Mouse (Mus musculus) lung, embryonic 14.5 days (tissue): Measurements from ENCODE around the gene BC025920. TPM values are rescaled to one million over a fixed set of nuclear protein-coding genes. Genes with fewer than 3 reads are reported as not detected.
"Not testable (repeated sequence)": the region's sequence is repeated elsewhere in the genome, so short reads cannot be mapped to it uniquely, and the experiment has no call there.

Experiments
- ATAC-seq: fragments of 200-750 bp; cut with Nextera tagmentation; 2 replicates; pipeline ENCODE4 v1.8.0; 2017; ENCODE audit warnings: mild to moderate bottlenecking, moderate TSS enrichment, moderate library complexity; ENCODE audit not compliant: insufficient read depth
- DNase-seq: peaks from one replicate; pipeline ENCODE4 v3.0.0-alpha.2; 2015
- H3K27ac ChIP-seq: fragments of 300-500 bp; sonication (generic); 2 replicates; pipeline ENCODE4 v1.5.1; 2014; ENCODE audit warnings: low read depth, mild to moderate bottlenecking, moderate library complexity
- H3K27me3 ChIP-seq: fragments of 300-500 bp; sonication (generic); 2 replicates; pipeline ENCODE4 v1.6.1; 2014; ENCODE audit warnings: low read length, control low read depth; ENCODE audit not compliant: insufficient read depth
- H3K36me3 ChIP-seq: fragments of 300-500 bp; sonication (generic); 2 replicates; pipeline ENCODE4 v1.6.1; 2014; ENCODE audit warnings: control low read depth; ENCODE audit not compliant: insufficient read depth
- H3K4me1 ChIP-seq: fragments of 300-500 bp; sonication (generic); 2 replicates; pipeline ENCODE4 v1.6.1; 2014; ENCODE audit warnings: antibody characterized with exemption, control low read depth; ENCODE audit not compliant: insufficient read depth
- H3K4me2 ChIP-seq: fragments of 300-500 bp; sonication (generic); 2 replicates; pipeline ENCODE4 v1.6.1; 2014; ENCODE audit warnings: mild to moderate bottlenecking
- H3K4me3 ChIP-seq: fragments of 300-500 bp; sonication (generic); 2 replicates; pipeline ENCODE4 v1.5.1; 2014; ENCODE audit warnings: low read depth, low read length
- H3K9ac ChIP-seq: fragments of 300-500 bp; sonication (generic); 2 replicates; pipeline ENCODE4 v1.6.1; 2014
- H3K9me3 ChIP-seq: fragments of 300-500 bp; sonication (generic); 2 replicates; pipeline ENCODE4 v1.6.1; 2016; ENCODE audit warnings: low read depth, low read length, control low read depth
- CTCF ChIP-seq: IDR thresholded peaks from 2 replicates; pipeline ENCODE4 v1.5.1; 2016; ENCODE audit warnings: antibody characterized with exemption, low read depth
- WGBS: fragments of 180-500 bp; shearing (Covaris S2); extraction: QIAGEN DNeasy Blood & Tissue Kit; methylation state at CpG from one replicate; pipeline ENCODE4 v1.1.7; 2014; 5-methylcytosine and 5-hydroxymethylcytosine counted together
- polyA plus RNA-seq: library from polyadenylated mRNA; unstranded; fragments of >200 nt; fragmentation: Nextera tagmentation; extraction: Ambion mirVana; gene quantifications from 2 replicates; pipeline ENCODE4 v1.2.1, GENCODE M21; 2014

Gene BC025920
- polyA plus RNA-seq, 1 experiment from 2014 or later: 0.61 TPM

GRCm38 (mm10) chr10:81642648-81643448 lies 36.8 kb downstream of the BC025920 start:
- H3K36me3 ChIP-seq: no peaks in the 10 kb centered on the region
- peak overlapping the region; percentile 92 for H3K4me2 ChIP-seq
- peak; percentile 53; the same call in 1 of the 2 replicates for ATAC-seq
- no peak for TF ChIP-seq CTCF
- H3K9ac ChIP-seq: peak overlapping the region; percentile 94
- H3K27me3 ChIP-seq: no peaks in the 10 kb centered on the region
- peak overlapping the region; percentile 67 for H3K4me3 ChIP-seq
- H3K27ac ChIP-seq: peak overlapping the region; percentile 95
- peak; percentile 11 for DNase-seq
- WGBS: 17% methylated on average over 24 of the region's 24 CpGs
- no peaks in the 10 kb centered on the region for H3K9me3 ChIP-seq
- H3K4me1 ChIP-seq: 0 out of 2 replicates have a peak, but pooled peaks cover 5% of the 10 kb centered on the region

- H3K4me2 ChIP-seq: peak overlapping the region; percentile 92
- peak overlapping the region; percentile 94 for H3K9ac ChIP-seq
- peak overlapping the region; percentile 95 for H3K27ac ChIP-seq
- H3K27me3 ChIP-seq: no peaks in the 10 kb centered on the region
- WGBS: under 1% methylated on average over 73 of the region's 75 CpGs
- H3K4me1 ChIP-seq: 0 out of 2 replicates have a peak, but pooled peaks cover 5% of the 10 kb centered on the region
- DNase-seq (peak; percentile 98), ATAC-seq (peak; percentile 91)
- H3K9me3 ChIP-seq: no peaks in the 10 kb centered on the region
- peak overlapping the region; percentile 67 for H3K4me3 ChIP-seq
- no peaks in the 10 kb centered on the region for H3K36me3 ChIP-seq
- TF ChIP-seq CTCF: peak; percentile 56
These were observed 37.5 kb downstream of the BC025920 start for GRCm38 (mm10) chr10:81643449-81644055.

GRCm38 (mm10) chr10:81644162-81644561 lies 38.1 kb downstream of the BC025920 start:
- peak overlapping the region; percentile 92 for H3K4me2 ChIP-seq
- peak overlapping the region; percentile 67 for H3K4me3 ChIP-seq
- H3K27ac ChIP-seq: peak overlapping the region; percentile 95
- H3K4me1 ChIP-seq: 0 out of 2 replicates have a peak, but pooled peaks cover 5% of the 10 kb centered on the region
- ATAC-seq (peak; percentile 6; the same call in 1 of the 2 replicates), DNase-seq (peak; percentile 14)
- TF ChIP-seq CTCF: no peak
- no peaks in the 10 kb centered on the region for H3K27me3 ChIP-seq
- peak overlapping the region; percentile 94 for H3K9ac ChIP-seq
- WGBS: 43% methylated on average over 2 of the region's 2 CpGs
- no peaks in the 10 kb centered on the region for H3K36me3 ChIP-seq
- no peaks in the 10 kb centered on the region for H3K9me3 ChIP-seq

- H3K27me3 ChIP-seq: no peaks in the 10 kb centered on the region
- no peak overlapping the region for H3K9ac ChIP-seq
- WGBS: 82% methylated on average over 18 of the region's 18 CpGs
- H3K4me3 ChIP-seq: no peak overlapping the region
- 0 out of 2 replicates have a peak, but pooled peaks cover 5% of the 10 kb centered on the region for H3K4me1 ChIP-seq
- H3K36me3 ChIP-seq: no peaks in the 10 kb centered on the region
- DNase-seq (no peak), ATAC-seq (no peak)
- no peak for TF ChIP-seq CTCF
- H3K4me2 ChIP-seq: peak overlapping the region; percentile 92
- no peak overlapping the region for H3K27ac ChIP-seq
- no peaks in the 10 kb centered on the region for H3K9me3 ChIP-seq
These were observed 38.6 kb downstream of the BC025920 start for GRCm38 (mm10) chr10:81644716-81645115.

- no peak overlapping the region for H3K9ac ChIP-seq
- no peak for DNase-seq
- H3K4me1 ChIP-seq: 0 out of 2 replicates have a peak, but pooled peaks cover 5% of the 10 kb centered on the region
- H3K9me3 ChIP-seq: no peaks in the 10 kb centered on the region
- no peak overlapping the region for H3K4me2 ChIP-seq
- WGBS: 90% methylated on average over 4 of the region's 4 CpGs
- no peak overlapping the region for H3K27ac ChIP-seq
- H3K4me3 ChIP-seq: no peak overlapping the region
- ATAC-seq: no peak
- no peaks in the 10 kb centered on the region for H3K36me3 ChIP-seq
- H3K27me3 ChIP-seq: no peaks in the 10 kb centered on the region
- no peak for TF ChIP-seq CTCF
These were observed 39.3 kb downstream of the BC025920 start for GRCm38 (mm10) chr10:81645391-81645790.

- H3K36me3 ChIP-seq: no peaks in the 10 kb centered on the region
- ATAC-seq (no peak), DNase-seq (no peak)
- H3K27ac ChIP-seq: no peak overlapping the region
- H3K4me1 ChIP-seq: 0 out of 2 replicates have a peak, but pooled peaks cover 5% of the 10 kb centered on the region
- H3K9me3 ChIP-seq: no peaks in the 10 kb centered on the region
- no peak overlapping the region for H3K9ac ChIP-seq
- H3K27me3 ChIP-seq: no peaks in the 10 kb centered on the region
- WGBS: 74% methylated on average over 7 of the region's 7 CpGs
- TF ChIP-seq CTCF: no peak
- H3K4me3 ChIP-seq: no peak overlapping the region
- H3K4me2 ChIP-seq: no peak overlapping the region
These were observed 40.0 kb downstream of the BC025920 start for GRCm38 (mm10) chr10:81646015-81646555.

GRCm38 (mm10) chr10:81648803-81649775 lies 43.0 kb downstream of the BC025920 start, which contains the start of gene Gm10778:
Gene Gm10778, plus strand, starts transcription at chr10:81649059.
- not testable (repeated sequence) for H3K9me3 ChIP-seq, H3K27me3 ChIP-seq, H3K36me3 ChIP-seq, H3K27ac ChIP-seq, H3K4me1 ChIP-seq
- Histone ChIP-seq H3K4me3 (peak within 1 kb of the TSS; percentile 53), H3K4me2 (peak within 1 kb of the TSS; percentile 59), H3K9ac (peak within 1 kb of the TSS; percentile 66)
- ATAC-seq (peak; percentile 97), DNase-seq (peak; percentile 97)
- WGBS: 2% methylated on average over 34 of the region's 52 CpGs
